Mouse (Mus musculus): ENCODE data around the gene Gbf1. TPM values are rescaled to one million over a fixed set of nuclear protein-coding genes. Genes with fewer than 3 reads are reported as not detected.

The Gbf1 gene
- polyA plus RNA-seq, 1 experiment, result 142 TPM

DNA sequence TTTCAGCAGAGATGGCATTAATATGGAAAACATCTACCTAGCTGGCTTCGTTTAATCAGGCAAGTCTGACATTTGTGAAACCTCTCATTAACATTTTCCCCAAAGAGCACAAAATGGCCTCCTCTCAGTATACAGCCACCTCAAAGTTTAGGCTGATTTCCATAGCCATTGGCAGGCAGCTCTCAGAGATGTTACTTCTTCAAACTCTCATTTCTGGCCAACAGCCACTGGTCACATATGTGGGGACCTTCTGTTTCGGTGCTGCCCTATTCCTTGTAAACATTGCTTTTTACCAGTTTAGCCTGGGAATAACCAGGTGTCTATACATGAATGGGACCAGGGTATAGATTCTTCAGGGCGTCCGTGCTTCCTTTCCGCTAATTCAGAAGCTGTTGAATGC is 67.8 kb downstream of the Gbf1 start:
- TF ChIP-seq CTCF (IDR thresholded peaks at IDR 0.05; ENCODE audit: control insufficient read depth, insufficient read depth, insufficient replicate concordance, low read depth, low read length) (no peak), POLR2A (IDR thresholded peaks at IDR 0.05; ENCODE audit: control insufficient read depth, low read depth, low read length) (no peak)
- Histone ChIP-seq H3K27ac (ENCODE audit: control insufficient read depth, insufficient read depth, low read depth, low read length) (no peak overlapping the region), H3K4me3 (ENCODE audit: control insufficient read depth, low read depth, low read length) (no peak overlapping the region), H3K36me3 (ENCODE audit: control insufficient read depth, insufficient read depth, low read length) (no peaks in the 10 kb centered on the region), H3K27me3 (ENCODE audit: control insufficient read depth, insufficient read depth, low read length) (no peaks in the 10 kb centered on the region), H3K4me1 (ENCODE audit: control insufficient read depth, insufficient read depth, low read length) (no peaks in the 10 kb centered on the region)

DNA sequence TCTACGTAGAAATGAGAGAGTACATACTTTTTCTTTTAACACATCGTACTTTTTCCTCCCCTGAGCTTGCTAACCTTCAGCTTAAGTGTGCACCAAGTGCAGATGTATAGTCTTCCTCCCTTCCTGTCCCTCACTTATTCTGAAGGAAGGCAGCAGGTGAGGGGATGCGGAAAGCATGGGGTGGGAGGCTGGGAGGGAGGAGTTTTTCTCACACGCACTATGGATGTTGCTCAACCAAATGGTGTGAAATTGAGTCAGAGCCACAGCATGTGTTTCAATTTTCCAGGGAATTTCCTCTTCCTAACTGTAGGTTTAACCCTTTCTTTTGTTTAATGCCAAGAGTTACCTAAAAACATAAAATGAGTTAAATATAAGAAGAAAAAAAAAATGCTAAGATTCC is 70.8 kb downstream of the Gbf1 start:
- Histone ChIP-seq H3K27me3 (ENCODE audit: control insufficient read depth, insufficient read depth, low read length) (no peaks in the 10 kb centered on the region), H3K36me3 (ENCODE audit: control insufficient read depth, insufficient read depth, low read length) (no peaks in the 10 kb centered on the region), H3K27ac (ENCODE audit: control insufficient read depth, insufficient read depth, low read depth, low read length) (no peak overlapping the region), H3K4me1 (ENCODE audit: control insufficient read depth, insufficient read depth, low read length) (peaks cover 2% of the 10 kb centered on the region; the same call in 1 of the 2 replicates), H3K4me3 (ENCODE audit: control insufficient read depth, low read depth, low read length) (no peak overlapping the region)
- TF ChIP-seq POLR2A (IDR thresholded peaks at IDR 0.05; ENCODE audit: control insufficient read depth, low read depth, low read length) (no peak), CTCF (IDR thresholded peaks at IDR 0.05; ENCODE audit: control insufficient read depth, insufficient read depth, insufficient replicate concordance, low read depth, low read length) (no peak)

- Histone ChIP-seq H3K4me1 (ENCODE audit: control insufficient read depth, insufficient read depth, low read length) (peaks cover 2% of the 10 kb centered on the region; the same call in 1 of the 2 replicates), H3K27me3 (ENCODE audit: control insufficient read depth, insufficient read depth, low read length) (no peaks in the 10 kb centered on the region), H3K4me3 (ENCODE audit: control insufficient read depth, low read depth, low read length) (no peak overlapping the region), H3K36me3 (ENCODE audit: control insufficient read depth, insufficient read depth, low read length) (no peaks in the 10 kb centered on the region), H3K27ac (ENCODE audit: control insufficient read depth, insufficient read depth, low read depth, low read length) (no peak overlapping the region)
- TF ChIP-seq CTCF (IDR thresholded peaks at IDR 0.05; ENCODE audit: control insufficient read depth, insufficient read depth, insufficient replicate concordance, low read depth, low read length) (no peak), POLR2A (IDR thresholded peaks at IDR 0.05; ENCODE audit: control insufficient read depth, low read depth, low read length) (no peak)
Measured at GRCm38 (mm10) chr19:46224882-46225281, 72.6 kb downstream of the Gbf1 start.

GRCm38 (mm10) chr19:46225506-46225905 is 73.2 kb downstream of the Gbf1 start:
- H3K4me1 ChIP-seq (ENCODE audit: control insufficient read depth, insufficient read depth, low read length), result peaks cover 2% of the 10 kb centered on the region; the same call in 1 of the 2 replicates
- no peaks in the 10 kb centered on the region for H3K27me3 ChIP-seq (ENCODE audit: control insufficient read depth, insufficient read depth, low read length)
- H3K4me3 ChIP-seq (ENCODE audit: control insufficient read depth, low read depth, low read length), result no peak overlapping the region
- H3K36me3 ChIP-seq (ENCODE audit: control insufficient read depth, insufficient read depth, low read length), result no peaks in the 10 kb centered on the region
- TF ChIP-seq CTCF (IDR thresholded peaks at IDR 0.05; ENCODE audit: control insufficient read depth, insufficient read depth, insufficient replicate concordance, low read depth, low read length), result no peak
- TF ChIP-seq POLR2A (IDR thresholded peaks at IDR 0.05; ENCODE audit: control insufficient read depth, low read depth, low read length), result no peak
- no peak overlapping the region for H3K27ac ChIP-seq (ENCODE audit: control insufficient read depth, insufficient read depth, low read depth, low read length)

DNA sequence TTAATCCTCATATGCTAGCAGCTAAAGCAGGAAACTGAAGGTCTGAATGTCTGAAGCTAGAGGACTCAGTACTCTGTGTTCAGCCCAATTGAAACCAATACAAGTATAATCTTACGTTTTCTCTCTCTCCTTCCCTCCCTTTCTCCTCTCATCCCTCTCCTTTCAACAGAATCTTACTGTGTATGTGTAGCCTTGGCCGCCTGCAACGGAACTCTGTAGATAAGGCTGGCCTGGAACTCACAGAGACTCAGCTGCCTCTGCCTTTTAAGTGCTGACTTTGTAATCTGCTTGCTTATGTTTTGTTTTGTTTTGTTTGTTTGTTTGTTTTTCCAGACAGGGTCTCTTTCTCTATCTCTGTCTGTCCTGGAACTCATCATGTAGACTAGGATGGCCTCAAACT is 74.0 kb downstream of the Gbf1 start:
- TF ChIP-seq POLR2A (IDR thresholded peaks at IDR 0.05; ENCODE audit: control insufficient read depth, low read depth, low read length) (no peak), CTCF (IDR thresholded peaks at IDR 0.05; ENCODE audit: control insufficient read depth, insufficient read depth, insufficient replicate concordance, low read depth, low read length) (no peak)
- no peaks in the 10 kb centered on the region for H3K27me3 ChIP-seq (ENCODE audit: control insufficient read depth, insufficient read depth, low read length)
- no peaks in the 10 kb centered on the region for H3K36me3 ChIP-seq (ENCODE audit: control insufficient read depth, insufficient read depth, low read length)
- H3K4me3 ChIP-seq (ENCODE audit: control insufficient read depth, low read depth, low read length), result no peak overlapping the region
- peaks cover 2% of the 10 kb centered on the region; the same call in 1 of the 2 replicates for H3K4me1 ChIP-seq (ENCODE audit: control insufficient read depth, insufficient read depth, low read length)
- no peak overlapping the region for H3K27ac ChIP-seq (ENCODE audit: control insufficient read depth, insufficient read depth, low read depth, low read length)

- H3K27ac ChIP-seq (ENCODE audit: control insufficient read depth, insufficient read depth, low read depth, low read length), result no peak overlapping the region
- no peaks in the 10 kb centered on the region for H3K36me3 ChIP-seq (ENCODE audit: control insufficient read depth, insufficient read depth, low read length)
- H3K4me3 ChIP-seq (ENCODE audit: control insufficient read depth, low read depth, low read length), result no peak overlapping the region
- no peaks in the 10 kb centered on the region for H3K27me3 ChIP-seq (ENCODE audit: control insufficient read depth, insufficient read depth, low read length)
- TF ChIP-seq CTCF (IDR thresholded peaks at IDR 0.05; ENCODE audit: control insufficient read depth, insufficient read depth, insufficient replicate concordance, low read depth, low read length) (no peak), POLR2A (IDR thresholded peaks at IDR 0.05; ENCODE audit: control insufficient read depth, low read depth, low read length) (no peak)
- peaks cover 2% of the 10 kb centered on the region; the same call in 1 of the 2 replicates for H3K4me1 ChIP-seq (ENCODE audit: control insufficient read depth, insufficient read depth, low read length)
Measured at GRCm38 (mm10) chr19:46227300-46227699, 75.0 kb downstream of the Gbf1 start.

DNA sequence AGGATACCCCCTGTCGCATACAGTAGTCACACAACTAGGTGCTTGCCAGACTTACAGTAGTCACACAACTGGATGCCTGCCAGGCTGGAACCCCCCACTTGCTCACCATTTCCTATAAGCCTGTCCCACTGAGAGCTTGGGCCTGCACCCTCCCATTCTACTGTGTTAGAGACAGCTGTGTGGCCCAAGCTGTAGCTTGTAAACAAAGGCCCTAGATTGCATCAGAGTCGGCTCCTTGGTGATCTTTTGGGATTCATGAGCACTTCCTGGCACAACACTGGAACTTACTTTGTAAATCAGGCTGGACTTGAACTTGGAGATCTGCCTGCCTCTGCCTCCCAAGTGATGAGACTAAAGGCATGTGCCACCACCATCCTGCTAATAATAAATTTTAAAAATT is 82.1 kb downstream of the Gbf1 start:
- H3K27me3 ChIP-seq (ENCODE audit: control insufficient read depth, insufficient read depth, low read length), result no peaks in the 10 kb centered on the region
- TF ChIP-seq POLR2A (IDR thresholded peaks at IDR 0.05; ENCODE audit: control insufficient read depth, low read depth, low read length), result no peak
- no peak for TF ChIP-seq CTCF (IDR thresholded peaks at IDR 0.05; ENCODE audit: control insufficient read depth, insufficient read depth, insufficient replicate concordance, low read depth, low read length)

GRCm38 (mm10) chr19:46236658-46237057 is 84.3 kb downstream of the Gbf1 start:
- H3K27me3 ChIP-seq (ENCODE audit: control insufficient read depth, insufficient read depth, low read length), result no peaks in the 10 kb centered on the region
- no peak overlapping the region for H3K27ac ChIP-seq (ENCODE audit: control insufficient read depth, insufficient read depth, low read depth, low read length)
- no peaks in the 10 kb centered on the region; the same call in 1 of the 2 replicates for H3K36me3 ChIP-seq (ENCODE audit: control insufficient read depth, insufficient read depth, low read length)
- H3K4me3 ChIP-seq (ENCODE audit: control insufficient read depth, low read depth, low read length), result no peak overlapping the region
- H3K4me1 ChIP-seq (ENCODE audit: control insufficient read depth, insufficient read depth, low read length), result no peaks in the 10 kb centered on the region
- TF ChIP-seq CTCF (IDR thresholded peaks at IDR 0.05; ENCODE audit: control insufficient read depth, insufficient read depth, insufficient replicate concordance, low read depth, low read length) (no peak), POLR2A (IDR thresholded peaks at IDR 0.05; ENCODE audit: control insufficient read depth, low read depth, low read length) (no peak)

More for the DNA sequence above, 82.1 kb downstream of the Gbf1 start:
- Histone ChIP-seq H3K36me3 (ENCODE audit: control insufficient read depth, insufficient read depth, low read length) (no peaks in the 10 kb centered on the region; the same call in 1 of the 2 replicates), H3K4me1 (ENCODE audit: control insufficient read depth, insufficient read depth, low read length) (no peaks in the 10 kb centered on the region), H3K27ac (ENCODE audit: control insufficient read depth, insufficient read depth, low read depth, low read length) (no peak overlapping the region), H3K4me3 (ENCODE audit: control insufficient read depth, low read depth, low read length) (no peak overlapping the region)

All from testis, adult 2 months (tissue).